Mouse (Mus musculus) urinary bladder, postnatal 14 days (tissue): ENCODE measurements around the gene Cabp2.
"Not testable (repeated sequence)": the region's sequence is repeated elsewhere in the genome, so short reads cannot be mapped to it uniquely, and the experiment has no call there.

Experiments used
- DNase-seq: peaks from one replicate; pipeline ENCODE4 v3.0.0; 2021; ENCODE audit warnings: low spot score

Gene Cabp2

DNA sequence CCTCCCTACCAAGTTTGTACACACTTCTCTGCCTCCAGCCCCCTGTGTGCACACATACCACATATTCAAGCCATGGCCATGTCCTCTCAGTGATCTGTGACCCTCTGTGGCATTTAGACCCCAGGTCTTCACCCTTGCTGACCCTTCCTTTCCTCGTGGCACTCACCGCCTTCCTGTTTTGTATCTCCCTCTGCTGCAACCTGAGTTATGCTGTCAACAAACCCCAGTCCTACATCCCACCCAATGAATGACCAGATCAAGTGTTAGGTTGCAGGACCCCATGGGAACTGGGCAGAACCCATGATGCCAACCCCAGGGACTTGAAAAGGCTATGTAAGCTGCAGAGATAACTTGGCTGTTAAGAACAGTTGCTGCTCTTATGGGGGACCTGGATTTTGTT, 20.7 kb downstream of the Cabp2 start:
- no peak for DNase-seq

DNA sequence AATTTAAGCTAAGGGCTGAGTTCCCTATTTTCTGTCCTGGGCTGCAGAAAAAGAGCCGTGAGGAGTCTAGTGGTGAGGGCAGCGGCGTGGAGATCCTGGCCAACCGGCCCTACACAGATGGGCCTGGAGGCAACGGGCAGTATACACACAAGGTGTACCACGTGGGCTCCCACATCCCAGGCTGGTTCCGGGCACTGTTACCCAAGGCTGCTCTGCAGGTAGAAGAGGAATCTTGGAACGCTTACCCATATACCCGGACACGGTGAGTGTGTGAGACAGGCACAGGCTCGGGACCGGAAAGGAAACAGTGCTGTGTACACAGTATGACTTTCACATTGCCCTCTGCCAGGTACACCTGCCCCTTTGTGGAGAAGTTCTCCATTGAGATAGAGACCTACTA, 21.2 kb downstream of the Cabp2 start:
- DNase-seq = no peak

DNA sequence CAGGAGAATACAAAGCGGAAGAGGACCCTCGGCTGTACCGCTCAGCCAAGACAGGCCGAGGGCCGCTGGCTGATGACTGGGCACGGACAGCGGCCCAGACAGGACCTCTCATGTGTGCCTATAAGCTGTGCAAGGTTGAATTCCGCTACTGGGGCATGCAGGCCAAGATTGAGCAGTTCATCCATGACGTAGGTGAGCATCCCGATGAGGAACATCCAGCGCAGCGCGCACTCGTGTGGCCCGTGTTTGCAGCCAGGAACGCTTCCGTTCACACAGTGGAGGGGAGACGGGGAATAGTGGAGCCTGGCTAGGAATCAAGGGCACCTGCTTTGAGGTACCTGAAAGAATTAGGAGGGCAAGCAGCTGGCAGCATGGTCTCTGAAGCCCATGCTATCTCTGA, 21.9 kb downstream of the Cabp2 start:
- DNase-seq = no peak

DNA sequence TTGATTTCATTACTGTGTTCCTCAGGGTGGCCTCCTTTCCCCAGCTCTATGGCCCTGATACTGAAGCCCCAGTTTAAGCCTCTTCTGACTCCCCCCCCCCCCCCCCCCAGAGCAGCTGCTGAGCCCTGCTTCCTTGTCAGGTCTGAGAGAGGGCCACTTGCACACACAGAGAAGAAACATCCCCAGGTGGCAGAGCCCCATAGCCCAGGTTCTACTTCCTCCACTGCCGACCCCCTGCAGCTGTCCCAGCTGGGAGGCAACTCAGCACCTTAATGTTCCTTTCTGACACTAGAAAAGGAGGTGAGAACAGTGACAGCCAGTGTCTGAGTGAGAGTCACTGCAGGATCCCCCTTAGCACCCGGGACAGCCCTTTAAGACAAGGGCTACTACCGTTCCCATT, 22.4 kb downstream of the Cabp2 start:
- no peak for DNase-seq

DNA sequence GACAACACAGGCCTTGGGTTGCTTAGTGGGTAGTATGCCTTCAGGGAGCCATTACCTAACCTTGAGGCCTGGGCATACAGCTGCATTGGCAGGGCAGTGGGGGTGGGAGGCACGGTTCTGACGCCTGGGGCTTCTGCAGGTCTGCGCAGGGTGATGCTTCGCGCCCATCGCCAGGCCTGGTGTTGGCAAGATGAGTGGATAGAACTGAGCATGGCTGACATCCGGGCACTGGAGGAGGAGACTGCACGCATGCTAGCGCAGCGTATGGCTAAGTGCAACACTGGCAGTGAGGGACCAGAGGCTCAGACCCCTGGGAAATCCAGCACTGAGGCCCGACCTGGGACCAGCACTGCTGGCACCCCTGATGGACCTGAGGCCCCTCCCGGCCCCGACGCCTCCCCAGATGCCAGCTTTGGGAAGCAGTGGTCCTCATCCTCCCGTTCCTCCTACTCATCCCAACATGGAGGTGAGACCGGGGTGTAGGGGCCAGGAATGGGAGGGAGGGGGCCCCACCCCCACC, 23.4 kb downstream of the Cabp2 start:
- DNase-seq = no peak

DNA sequence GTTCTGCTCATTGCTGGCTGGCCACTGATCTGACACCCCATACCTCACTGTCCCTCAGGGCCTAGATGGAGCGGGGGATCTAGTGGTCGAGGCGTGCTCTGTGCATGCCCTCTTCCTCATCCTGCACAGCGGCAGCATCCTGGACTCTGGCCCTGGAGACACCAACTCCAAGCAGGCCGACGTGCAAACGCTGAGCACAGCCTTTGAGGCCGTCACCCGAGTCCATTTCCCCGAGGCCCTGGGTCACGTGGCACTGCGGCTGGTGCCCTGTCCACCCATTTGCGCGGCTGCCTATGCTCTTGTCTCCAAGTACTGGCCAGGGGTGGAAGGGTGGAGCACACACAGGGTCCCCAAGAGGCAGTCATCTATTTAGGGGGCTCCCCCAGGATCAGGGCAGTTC, 25.3 kb downstream of the Cabp2 start:
- no peak for DNase-seq

DNA sequence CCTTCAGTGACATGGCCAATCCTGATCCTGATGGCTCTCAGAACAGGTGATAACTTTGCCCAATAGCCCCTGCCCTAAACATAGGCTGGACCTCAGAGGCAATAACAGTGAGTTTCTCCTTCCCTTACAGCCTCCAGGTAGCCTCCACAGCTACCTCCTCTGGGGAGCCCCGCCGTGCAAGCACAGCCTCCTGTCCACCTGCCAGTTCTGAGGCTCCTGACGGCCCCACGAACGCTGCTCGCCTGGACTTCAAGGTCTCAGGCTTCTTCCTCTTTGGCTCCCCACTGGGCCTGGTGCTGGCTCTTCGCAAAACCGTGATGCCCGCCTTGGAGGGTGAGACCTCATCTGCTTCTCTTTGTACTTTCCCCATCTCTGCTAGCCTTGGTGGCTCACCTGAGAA, 27.2 kb downstream of the Cabp2 start:
- DNase-seq = no peak

DNA sequence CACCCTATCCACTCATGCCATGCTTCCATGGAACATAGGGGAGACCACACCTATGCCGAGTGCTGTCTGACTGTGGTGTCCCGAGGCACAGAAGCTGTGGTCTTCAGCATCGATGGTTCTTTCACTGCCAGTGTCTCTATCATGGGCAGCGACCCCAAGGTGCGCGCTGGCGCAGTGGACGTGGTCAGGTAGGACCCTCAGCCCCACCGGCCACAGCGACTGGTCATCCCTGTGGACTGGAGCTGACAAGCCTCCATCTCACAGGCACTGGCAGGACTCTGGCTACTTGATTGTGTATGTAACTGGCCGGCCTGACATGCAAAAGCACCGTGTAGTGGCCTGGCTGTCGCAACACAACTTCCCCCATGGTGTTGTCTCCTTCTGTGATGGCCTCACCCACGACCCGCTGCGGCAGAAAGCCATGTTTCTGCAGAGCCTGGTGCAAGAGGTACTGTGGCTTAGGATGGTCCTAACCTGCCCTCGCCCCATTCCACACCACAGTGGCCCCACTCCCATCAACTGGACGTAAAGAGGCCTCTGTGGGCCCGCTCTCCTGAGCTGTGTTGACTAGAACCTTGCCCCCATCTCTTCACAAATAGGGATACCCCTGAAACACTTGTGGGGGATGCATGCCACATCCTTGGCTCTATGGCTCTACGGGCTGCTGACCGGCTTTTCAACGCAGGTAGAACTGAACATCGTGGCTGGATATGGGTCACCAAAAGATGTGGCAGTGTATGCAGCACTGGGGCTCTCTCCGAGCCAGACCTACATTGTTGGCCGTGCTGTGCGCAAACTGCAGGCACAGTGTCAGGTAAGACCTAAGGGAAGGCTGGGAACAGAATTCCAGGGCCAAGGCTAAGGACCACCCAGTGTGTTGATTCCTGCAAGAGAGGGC, 30.9 kb downstream of the Cabp2 start:
- DNase-seq = no peak

DNA sequence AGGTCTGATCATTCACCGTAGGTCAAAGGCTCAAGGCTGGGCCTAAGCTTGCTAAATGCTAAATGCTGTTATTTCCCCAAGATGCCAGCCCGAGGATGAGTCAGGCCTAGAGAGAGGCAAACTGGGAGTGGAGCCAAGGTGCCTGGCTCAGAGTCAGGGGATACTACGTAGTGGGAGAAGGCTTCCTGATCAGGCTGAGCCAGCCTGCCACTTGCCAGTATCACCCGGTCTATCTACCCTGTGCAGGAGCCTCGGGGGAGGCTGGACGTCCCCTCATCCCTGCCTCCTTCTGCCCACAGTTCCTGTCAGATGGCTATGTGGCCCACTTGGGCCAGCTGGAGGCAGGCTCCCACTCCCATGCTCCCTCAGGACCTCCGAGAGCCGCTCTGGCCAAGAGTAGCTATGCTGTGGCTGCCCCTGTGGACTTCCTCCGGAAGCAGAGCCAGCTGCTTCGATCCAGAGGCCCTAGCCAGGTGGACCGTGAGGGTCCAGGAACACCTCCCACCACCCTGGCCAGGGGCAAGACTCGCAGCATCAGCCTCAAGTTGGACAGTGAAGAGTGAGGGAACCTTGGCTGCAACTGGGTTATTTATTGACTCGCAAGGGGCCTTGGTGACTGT, 31.9 kb downstream of the Cabp2 start:
- DNase-seq = peak; percentile 89

DNA sequence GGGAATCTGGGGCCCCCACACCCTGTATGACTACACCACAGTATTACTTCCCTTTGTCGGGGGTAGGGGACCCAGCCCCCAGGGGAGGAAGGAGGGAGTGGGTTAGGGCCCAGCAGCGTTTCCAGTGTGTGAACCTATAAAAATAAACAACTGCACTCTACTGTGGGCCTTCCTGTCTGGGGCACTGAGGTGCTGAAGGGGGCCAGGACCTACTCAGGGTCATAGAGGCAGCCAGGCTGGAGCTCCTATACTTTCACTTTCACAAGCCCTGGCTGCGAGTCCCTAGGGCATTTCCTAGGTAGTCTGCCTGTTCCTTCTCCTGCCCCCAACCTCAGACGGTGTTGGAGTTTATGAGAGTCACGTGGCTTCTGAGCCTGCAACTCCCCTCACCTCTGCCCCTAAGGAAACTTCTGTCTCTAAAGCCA, 32.4 kb downstream of the Cabp2 start:
- no peak for DNase-seq

DNA sequence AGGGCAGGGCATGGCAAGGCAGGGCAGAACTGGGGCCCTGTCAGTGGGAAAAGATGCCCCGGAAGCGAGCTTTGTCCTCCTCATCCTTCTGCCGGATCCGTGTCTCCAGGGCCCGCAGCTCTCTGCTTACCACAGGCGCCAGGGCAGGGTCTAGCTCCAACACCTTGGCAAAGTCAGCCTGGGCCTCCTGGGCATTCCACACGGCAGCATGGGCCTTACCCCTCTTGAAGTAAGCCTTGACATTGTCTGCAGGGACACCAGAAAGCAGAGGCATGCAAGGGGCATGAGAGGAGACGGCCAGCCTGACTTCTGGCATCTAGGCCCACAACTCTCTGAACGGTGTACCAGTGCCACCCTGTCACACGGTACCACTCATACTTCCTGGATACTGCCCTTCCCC, 33.2 kb downstream of the Cabp2 start:
- no peak for DNase-seq

DNA sequence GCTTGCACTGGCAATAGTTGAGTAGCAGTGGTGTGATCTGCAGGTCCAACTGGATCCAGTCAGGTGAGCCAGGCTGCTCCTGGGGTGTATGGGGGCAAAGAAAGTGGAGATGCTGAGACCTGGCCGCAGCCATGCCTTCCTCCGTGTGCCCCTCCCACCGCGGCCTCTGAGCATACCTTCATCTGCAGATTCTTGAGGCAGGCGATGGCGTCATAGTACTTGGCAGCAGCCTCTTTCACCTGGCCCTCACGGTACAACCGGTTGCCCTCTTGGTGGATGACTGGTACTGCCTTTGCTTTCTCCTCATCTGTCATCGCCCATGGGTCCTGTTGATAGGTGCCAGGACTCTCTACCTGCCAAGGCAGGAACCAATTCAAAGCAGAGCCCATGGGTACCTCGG, 33.8 kb downstream of the Cabp2 start:
- no peak for DNase-seq

DNA sequence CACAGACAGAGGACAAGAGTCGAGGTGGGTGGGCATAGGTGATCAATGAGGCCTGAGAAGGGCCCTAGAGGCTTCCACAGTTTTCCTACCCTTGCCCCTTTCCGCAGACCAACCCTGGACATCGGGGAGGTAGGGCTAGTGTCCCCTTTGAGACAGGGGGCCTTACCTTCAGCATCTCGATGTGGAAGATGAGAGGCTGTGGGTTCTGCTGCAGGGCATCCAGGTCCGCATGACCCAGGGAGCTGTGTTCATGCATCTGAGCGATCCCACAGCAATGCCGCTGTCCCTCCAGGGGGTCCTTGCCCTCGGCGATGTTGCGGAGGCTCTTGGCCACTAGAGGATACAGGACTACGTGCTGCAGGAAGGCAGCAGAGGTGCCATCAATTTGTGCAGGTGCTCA, 34.4 kb downstream of the Cabp2 start:
- DNase-seq = no peak

DNA sequence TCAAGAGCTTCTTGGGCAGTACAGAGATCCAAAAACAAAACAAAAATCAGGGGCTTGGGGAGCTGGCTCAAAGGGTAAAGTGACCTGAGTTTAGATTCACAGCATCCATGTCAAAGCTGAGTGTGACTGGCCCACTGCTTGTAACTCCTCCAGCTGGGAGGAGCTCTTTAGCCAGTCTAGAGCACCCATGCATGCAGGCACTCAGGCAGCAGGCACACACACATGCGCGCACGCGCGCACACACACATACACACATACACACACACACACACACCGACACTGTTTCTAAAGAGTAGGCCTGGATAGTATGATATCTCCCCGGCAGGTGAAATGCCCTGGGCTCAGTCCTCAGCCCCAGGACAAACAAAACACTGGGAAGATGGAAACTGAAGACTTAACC, 35.6 kb downstream of the Cabp2 start:
- no peak for DNase-seq

DNA sequence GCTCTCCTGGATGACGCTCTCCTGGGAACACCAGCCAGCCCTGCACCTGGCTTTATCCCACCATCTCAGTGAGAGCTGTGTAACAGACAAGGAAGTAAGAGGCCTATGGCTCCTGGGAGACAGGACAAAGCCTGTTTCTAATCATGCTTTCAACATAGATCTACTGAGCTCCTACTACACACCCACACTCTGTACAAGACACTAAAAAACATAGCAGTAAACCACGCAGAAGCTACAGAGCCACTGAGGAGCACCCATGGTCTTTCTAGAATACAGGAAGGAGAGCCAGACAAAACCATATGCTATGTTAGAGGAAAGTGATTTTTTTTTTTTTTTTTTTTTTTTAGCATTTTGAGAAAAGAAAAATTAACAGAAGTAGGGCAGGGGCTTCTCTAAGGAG, 37.0 kb downstream of the Cabp2 start:
- no peak for DNase-seq

DNA sequence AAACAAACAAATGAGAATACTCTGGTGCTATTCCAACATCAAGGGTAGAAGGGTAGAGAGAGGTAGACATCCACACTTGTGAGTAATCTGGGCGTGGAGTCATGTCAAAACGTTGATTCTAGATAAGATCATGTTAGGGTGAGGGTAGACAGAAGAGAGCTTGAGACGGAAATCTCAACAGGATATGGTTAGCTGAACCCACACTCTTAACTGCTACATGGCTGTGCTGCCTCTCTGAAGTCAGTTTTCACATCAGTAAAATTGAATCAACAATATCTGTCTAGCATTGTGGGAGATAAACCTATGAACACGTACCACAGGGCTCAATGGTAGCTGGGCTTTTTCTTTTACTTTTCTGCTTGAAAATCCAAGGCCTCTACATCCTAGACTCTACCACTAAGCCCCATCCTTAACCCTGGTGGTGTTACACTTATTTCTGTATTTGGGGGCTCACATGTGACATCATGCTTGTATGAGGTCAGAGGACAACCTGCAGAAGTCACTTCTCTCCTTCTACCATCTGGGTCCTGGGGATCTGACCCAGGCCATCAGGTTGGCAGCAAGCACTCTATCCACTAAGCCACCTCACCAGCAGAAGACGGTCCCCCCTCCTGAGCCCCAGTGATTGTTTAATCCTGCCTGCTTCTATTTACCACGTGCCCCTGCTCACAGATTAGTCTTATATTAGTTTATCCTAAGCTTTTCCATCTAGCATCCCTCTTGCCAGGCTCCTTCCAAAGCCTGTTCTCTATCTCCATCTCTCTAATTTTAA, 38.5 kb downstream of the Cabp2 start:
- DNase-seq = no peak

DNA sequence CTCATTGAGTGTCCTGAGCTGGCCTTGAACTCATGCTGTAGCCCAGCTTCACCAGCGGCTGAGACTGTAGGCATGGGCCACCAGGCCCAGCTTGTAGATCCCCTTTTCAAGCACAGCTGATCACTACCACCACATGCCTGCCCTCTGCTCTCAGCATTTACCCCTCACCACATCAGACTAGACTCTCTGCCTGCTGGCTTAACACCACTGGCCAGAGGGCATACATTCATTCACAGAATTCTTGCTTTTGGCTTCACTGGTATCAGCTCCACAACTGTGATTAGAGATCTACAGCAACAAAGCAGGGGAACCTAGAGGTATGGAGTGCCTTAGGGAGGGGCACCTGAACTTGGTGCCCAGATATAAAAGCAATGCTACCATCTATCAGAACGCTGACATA, 39.1 kb downstream of the Cabp2 start:
- DNase-seq = no peak

DNA sequence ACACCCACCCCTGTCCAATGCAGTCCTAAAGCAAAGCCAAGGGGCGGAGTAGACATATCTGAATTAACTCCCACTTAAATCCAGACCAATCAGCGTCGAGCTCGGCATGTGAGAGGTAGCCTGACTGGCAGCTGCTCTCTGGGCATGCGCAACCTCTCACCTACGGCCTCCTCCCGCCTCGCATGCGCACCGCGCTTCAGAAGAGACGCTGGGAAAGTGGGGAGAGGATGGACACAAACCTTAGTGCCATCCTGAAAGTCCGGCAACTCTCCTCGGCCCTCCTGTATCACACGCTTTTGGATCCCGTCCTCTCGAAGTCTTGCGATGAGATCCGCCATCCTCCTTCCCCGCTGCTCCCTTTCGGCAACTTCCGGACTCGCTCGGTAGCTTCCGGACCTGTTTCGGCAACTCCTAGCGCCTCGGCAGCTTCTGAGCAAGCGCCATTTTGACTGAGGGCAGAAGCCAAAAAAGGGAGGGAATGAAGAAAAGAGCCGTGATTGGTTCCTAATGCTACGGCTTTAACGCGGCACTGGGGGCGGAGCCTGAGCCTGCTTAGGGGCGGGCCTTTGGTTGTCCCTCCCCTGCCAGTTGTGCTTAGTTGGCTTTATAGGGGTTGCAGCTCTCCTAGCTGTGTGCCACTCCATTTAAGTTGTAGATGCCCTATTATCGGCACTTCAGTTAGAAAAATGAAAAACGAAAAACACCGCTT, 39.9 kb downstream of the Cabp2 start:
- DNase-seq = peak; percentile 99

DNA sequence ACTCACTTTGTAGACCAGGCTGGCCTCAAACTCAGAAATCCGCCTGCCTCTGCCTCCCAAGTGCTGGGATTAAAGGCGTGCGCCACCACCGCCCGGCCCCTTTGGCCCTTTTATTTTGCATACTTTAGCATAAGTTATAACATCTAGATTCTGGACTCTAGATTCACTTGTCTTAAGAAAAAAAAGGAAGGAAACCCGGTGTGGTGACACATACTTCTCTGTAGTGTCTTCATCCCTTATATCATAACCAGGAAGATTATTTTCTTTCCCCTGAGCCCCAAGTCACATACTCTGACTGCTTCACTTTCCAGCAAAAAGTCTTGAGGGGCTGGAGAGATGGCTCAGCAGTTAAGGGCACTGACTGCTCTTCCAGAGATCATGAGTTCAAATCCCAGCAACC, 40.5 kb downstream of the Cabp2 start:
- DNase-seq = not testable (repeated sequence)

DNA sequence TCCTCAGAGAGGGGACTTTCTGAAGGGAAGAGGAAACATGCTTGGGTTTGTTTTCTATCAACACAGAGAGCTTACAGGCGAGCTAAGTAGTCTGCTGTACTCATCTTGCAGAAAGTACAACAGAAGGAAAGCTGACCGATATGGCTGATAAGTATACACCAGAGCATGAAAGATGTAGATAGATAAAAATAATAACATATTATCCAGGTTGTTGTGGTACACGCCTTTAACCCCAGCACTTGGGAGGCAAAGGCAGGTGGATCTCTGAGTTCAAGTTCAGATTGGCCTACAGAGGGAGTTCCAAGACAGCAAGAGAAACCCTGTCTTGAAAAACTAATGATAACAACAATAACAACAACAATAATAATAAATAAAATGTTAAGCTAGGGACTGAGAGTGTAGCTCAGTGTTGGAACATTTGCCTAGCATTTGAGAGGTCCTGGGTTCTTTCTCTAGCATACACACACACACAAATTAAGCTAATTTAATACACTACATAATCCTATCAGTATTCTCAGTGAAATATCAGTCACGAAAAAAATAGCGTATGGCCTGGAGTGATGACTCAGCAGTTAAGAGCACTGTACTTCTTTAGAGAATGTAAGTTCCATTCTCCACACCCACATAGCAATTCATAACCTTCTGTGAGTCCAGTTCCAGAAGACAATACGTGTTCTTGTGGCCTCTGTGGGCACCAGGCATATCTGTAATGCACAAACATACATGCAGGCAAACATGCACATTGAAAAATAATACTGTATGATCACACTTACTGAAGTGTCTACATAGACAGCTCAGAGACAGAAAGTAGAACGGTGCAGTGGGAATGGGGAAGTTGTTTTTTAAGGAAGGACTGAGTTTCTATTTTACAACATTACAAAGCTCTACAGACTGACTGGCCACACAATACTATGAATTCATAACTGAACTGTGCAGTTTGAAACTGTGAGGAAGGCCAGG, 41.3 kb downstream of the Cabp2 start:
- no peak for DNase-seq

DNA sequence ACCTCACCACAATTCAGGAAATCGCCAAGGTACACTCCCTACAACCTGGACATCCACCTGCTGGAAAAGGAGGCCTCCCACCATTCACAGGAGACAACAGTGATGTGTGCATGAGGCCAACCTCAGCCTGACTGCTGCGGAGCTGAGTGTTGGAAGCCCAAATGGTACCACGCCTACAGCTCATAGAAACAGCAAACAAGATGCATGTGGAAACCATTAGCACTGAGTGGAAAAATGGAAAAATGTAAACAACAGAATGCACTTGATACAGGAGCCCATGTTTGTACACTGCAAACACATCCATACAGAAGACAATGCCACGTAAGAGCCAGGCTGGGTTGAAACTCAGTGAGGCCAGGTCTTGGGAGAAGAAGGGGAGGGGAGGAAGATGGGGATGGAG, 43.1 kb downstream of the Cabp2 start:
- no peak for DNase-seq
